Mouse (Mus musculus): ENCODE data around the gene Tgfbr2. TPM values are rescaled to one million over a fixed set of nuclear protein-coding genes. Genes with fewer than 3 reads are reported as not detected.

Gene Tgfbr2
- polyA plus RNA-seq, 1 experiment from 2014 or later, result 49.6 TPM

DNA sequence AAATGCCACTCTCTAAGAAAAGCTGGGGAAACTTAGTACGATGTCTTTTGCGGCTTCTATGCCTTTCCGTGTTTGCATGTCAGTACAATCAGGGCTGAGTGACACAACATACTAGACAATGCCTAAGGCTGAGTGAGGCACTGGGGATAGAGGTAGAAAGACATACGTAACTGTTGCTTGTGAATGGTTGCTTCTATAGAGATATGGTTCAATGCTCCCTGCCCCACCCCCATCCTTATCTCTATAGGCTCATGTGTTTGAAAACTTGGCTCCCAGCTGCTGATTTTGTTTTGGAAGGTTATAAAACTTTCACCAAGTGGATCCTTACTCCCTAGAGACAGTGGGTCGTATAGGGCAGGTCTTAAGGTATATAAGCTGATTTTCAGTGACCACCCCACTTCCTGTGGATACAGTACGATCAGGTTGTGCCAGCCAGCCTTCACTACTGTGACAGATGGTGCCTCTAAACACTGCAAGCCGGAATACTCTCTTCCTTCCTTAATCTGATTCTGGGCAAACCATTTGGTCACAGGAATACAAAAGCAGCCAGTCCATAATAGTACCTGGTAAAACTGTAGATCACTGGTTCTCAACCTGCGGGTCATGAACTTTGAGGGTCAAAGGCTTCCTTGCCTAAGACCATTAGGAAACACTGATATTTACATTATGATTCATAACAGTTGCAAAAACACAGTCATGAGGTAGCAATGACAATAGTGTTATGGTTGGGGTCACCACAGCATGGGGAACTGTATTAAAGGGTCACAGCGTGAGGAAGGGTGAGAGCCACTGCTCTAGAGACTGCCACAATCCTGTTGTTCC is 63.8 kb downstream of the Tgfbr2 start:
- H3K27ac ChIP-seq (replicated peaks), result no peak overlapping the region
- 84% methylated on average over 9 of the region's 9 CpGs for WGBS

DNA sequence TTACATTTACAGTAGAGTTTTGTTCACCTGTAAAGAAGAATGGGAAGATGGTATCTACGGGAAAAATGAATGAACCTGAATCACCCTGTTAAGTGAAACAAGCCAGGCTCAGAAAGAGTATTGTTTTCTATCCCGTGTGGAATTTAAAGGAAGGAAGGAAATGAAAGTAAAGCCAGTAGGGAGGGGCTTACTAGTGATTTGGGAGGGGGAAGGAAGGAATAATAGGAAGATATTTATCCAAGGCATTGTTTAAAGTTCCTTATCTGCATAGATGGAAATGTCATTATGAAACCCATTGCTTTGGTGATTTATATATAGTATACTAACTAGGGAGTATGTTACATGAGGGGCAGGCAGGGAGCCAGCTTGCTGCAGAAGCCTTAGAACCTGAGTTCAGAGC is 66.4 kb downstream of the Tgfbr2 start:
- Histone ChIP-seq H3K9me3 (replicated peaks) (no peaks in the 10 kb centered on the region), H3K4me1 (peaks cover 3% of the 10 kb centered on the region; the same call in 1 of the 2 replicates), H3K4me2 (replicated peaks) (no peak overlapping the region), H3K36me3 (peaks cover 50% of the 10 kb centered on the region), H3K27me3 (no peaks in the 10 kb centered on the region), H3K4me3 (replicated peaks) (no peak overlapping the region), H3K9ac (no peak overlapping the region), H3K27ac (replicated peaks) (no peak overlapping the region)
- 86% methylated on average over 2 of the region's 2 CpGs for WGBS
- ATAC-seq (ENCODE audit: insufficient number of reproducible peaks, low FRiP score, low TSS enrichment, low read depth), result no peak

More for the DNA sequence above, 63.8 kb downstream of the Tgfbr2 start:
- no peak overlapping the region for H3K4me2 ChIP-seq (replicated peaks)
- no peaks in the 10 kb centered on the region for H3K9me3 ChIP-seq (replicated peaks)
- peaks cover 11% of the 10 kb centered on the region; the same call in 1 of the 2 replicates for H3K4me1 ChIP-seq
- ATAC-seq (ENCODE audit: insufficient number of reproducible peaks, low FRiP score, low TSS enrichment, low read depth), result no peak
- no peak overlapping the region for H3K9ac ChIP-seq
- H3K36me3 ChIP-seq, result peaks cover 49% of the 10 kb centered on the region
- no peaks in the 10 kb centered on the region for H3K27me3 ChIP-seq
- no peak overlapping the region for H3K4me3 ChIP-seq (replicated peaks)

DNA sequence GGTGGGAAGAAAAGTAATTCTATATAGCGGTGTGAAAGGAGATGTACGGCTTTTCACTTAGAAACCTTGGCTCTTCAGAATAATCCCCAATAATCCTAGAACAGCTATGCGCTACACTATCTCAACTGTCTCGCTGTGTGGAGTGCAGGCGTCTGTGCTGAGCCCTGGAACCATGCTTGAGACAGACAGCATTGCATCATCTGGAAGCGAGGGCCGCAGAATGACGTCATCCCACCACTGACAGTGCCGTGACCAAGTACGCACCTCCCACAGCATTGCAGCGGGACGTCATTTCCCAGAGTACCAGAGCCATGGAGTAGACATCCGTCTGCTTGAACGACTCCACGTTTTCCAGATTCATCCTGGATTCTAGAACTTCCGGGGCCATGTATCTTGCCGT is 70.4 kb downstream of the Tgfbr2 start:
- Histone ChIP-seq H3K4me1 (peaks cover under 1% of the 10 kb centered on the region), H3K9me3 (replicated peaks) (no peaks in the 10 kb centered on the region), H3K27me3 (no peaks in the 10 kb centered on the region), H3K36me3 (peaks cover 65% of the 10 kb centered on the region), H3K4me3 (replicated peaks) (no peak overlapping the region), H3K9ac (no peak overlapping the region), H3K27ac (replicated peaks) (no peak overlapping the region), H3K4me2 (replicated peaks) (no peak overlapping the region)
- WGBS, result 86% methylated on average over 17 of the region's 17 CpGs
- no peak for ATAC-seq (ENCODE audit: insufficient number of reproducible peaks, low FRiP score, low TSS enrichment, low read depth)

DNA sequence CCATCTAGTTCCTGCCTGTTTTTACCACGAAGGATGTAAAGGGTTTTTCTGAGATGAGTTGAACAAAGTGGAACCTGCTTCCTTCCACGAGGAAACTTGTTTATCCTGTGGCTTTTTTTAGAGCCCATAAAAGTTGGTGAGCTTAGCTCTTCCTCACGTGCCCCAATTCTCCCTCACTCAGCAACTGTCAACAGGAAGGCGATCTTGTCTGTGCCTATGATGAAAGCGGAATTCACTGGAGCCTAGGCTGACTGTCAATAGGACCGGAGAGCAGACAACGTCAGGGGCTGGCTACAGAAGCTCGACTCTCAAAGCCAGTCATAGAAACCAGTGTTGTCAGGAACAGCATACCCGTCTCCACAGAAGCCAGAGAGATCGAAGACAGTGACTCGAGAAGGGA is 73.3 kb downstream of the Tgfbr2 start:
- no peaks in the 10 kb centered on the region for H3K27me3 ChIP-seq
- H3K9me3 ChIP-seq (replicated peaks), result no peaks in the 10 kb centered on the region
- H3K9ac ChIP-seq, result no peak overlapping the region
- no peak overlapping the region for H3K4me3 ChIP-seq (replicated peaks)
- no peak overlapping the region for H3K4me2 ChIP-seq (replicated peaks)
- no peak overlapping the region for H3K27ac ChIP-seq (replicated peaks)
- WGBS, result 70% methylated on average over 11 of the region's 11 CpGs
- peaks cover 37% of the 10 kb centered on the region for H3K36me3 ChIP-seq
- no peak for ATAC-seq (ENCODE audit: insufficient number of reproducible peaks, low FRiP score, low TSS enrichment, low read depth)
- peaks cover 17% of the 10 kb centered on the region for H3K4me1 ChIP-seq

DNA sequence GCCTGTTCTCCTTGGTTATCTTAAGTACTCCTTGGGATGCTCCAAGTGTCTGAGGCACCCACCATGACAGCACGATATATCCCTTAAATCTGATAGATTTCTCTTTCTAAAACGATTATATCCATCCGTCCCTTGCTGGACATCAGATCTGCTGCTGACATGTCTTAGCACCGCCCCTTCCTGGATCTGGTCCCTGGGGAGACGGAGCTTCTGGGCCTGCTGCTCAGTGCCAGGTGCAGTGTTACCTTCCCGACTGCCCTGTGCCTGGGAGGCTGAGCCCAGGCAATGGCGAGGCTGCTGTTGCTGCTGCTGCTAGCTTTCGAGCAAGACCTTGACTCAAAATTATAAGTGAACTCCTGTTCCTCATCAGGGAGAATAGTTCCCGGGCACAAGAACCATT is 75.1 kb downstream of the Tgfbr2 start:
- H3K27me3 ChIP-seq, result no peaks in the 10 kb centered on the region
- H3K27ac ChIP-seq (replicated peaks), result peak overlapping the region; percentile 66; the same call in 1 of the 2 replicates
- peaks cover 31% of the 10 kb centered on the region for H3K36me3 ChIP-seq
- no peak overlapping the region for H3K9ac ChIP-seq
- 67% methylated on average over 9 of the region's 9 CpGs for WGBS
- H3K4me1 ChIP-seq, result peaks cover 17% of the 10 kb centered on the region
- no peak overlapping the region for H3K4me3 ChIP-seq (replicated peaks)
- H3K9me3 ChIP-seq (replicated peaks), result no peaks in the 10 kb centered on the region
- no peak overlapping the region for H3K4me2 ChIP-seq (replicated peaks)
- no peak for ATAC-seq (ENCODE audit: insufficient number of reproducible peaks, low FRiP score, low TSS enrichment, low read depth)

DNA sequence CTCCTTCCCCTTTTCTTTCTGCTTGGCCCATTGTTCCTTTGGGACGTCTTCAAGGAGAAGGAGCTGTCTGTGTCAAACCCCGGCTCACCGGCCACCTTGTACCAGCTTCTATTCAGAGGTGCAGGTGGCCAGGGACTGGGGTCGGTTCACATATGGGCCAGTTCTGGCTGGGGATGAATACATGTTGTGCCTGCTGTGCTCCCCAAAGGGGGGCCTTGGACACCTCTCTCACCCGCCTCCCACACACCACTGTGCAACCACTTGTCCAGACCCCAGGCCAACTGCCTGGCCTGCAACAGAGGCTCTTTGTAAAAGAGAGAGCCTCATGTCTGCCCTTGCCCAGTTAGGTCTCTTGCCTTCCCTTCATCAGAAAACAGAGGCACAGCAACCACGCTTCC is 75.6 kb downstream of the Tgfbr2 start:
- H3K9me3 ChIP-seq (replicated peaks), result no peaks in the 10 kb centered on the region
- no peak; the same call in 1 of the 2 replicates for ATAC-seq (ENCODE audit: insufficient number of reproducible peaks, low FRiP score, low TSS enrichment, low read depth)
- H3K4me1 ChIP-seq, result peaks cover 17% of the 10 kb centered on the region
- H3K36me3 ChIP-seq, result peaks cover 31% of the 10 kb centered on the region
- H3K27me3 ChIP-seq, result no peaks in the 10 kb centered on the region
- H3K27ac ChIP-seq (replicated peaks), result peak overlapping the region; percentile 66; the same call in 1 of the 2 replicates
- H3K4me2 ChIP-seq (replicated peaks), result no peak overlapping the region
- H3K4me3 ChIP-seq (replicated peaks), result no peak overlapping the region
- 51% methylated on average over 6 of the region's 6 CpGs for WGBS
- no peak overlapping the region for H3K9ac ChIP-seq

DNA sequence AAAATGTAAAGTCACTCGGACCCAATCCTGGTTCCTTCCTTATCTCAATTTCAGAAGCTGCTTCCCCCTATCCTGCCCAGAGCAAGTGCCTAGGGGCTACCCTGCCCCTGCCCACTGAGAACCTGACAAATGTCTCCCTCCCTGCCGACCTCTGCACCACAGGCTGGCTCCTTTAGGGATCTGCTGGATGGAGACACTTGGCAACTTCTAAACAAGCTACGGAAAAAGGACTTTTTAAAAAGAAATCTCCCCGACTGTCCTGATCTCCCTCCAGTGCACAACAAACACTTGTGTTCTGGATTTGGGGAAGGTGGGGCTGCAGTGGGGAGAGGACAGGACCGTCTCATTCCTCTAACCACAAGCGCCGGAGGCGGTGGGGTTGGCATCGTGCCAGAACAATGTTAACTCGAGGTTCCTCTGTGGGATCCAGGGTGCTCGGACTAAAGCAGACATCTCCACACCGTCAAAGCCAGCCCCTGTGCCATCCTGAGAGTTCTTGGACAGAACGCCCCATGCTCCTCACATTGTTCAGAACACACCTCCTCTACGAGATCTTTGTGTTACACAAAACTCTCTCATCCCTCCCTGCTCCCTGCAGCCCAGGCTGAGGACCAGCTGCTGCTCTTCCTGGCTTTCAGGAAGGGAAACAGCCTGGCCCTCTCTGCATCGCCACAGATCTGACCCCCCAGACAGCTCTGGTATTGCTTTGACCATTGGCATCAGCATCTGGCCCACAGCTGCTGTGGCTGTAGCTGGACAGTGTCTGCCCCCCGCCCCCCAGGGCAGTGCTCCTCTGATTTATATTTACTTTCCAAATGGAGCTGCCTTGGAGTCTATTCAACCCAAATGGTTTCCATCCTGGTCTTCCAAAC is 76.2 kb downstream of the Tgfbr2 start:
- H3K4me1 ChIP-seq, result peaks cover 17% of the 10 kb centered on the region
- peaks cover 28% of the 10 kb centered on the region; the same call in 1 of the 2 replicates for H3K36me3 ChIP-seq
- H3K9me3 ChIP-seq (replicated peaks), result no peaks in the 10 kb centered on the region
- peak; percentile 76 for ATAC-seq (ENCODE audit: insufficient number of reproducible peaks, low FRiP score, low TSS enrichment, low read depth)
- no peak overlapping the region for H3K9ac ChIP-seq
- peak overlapping the region; percentile 66 for H3K27ac ChIP-seq (replicated peaks)
- WGBS, result 20% methylated on average over 16 of the region's 16 CpGs
- peak overlapping the region; percentile 22; the same call in 1 of the 2 replicates for H3K4me2 ChIP-seq (replicated peaks)
- no peaks in the 10 kb centered on the region for H3K27me3 ChIP-seq
- no peak overlapping the region for H3K4me3 ChIP-seq (replicated peaks)

DNA sequence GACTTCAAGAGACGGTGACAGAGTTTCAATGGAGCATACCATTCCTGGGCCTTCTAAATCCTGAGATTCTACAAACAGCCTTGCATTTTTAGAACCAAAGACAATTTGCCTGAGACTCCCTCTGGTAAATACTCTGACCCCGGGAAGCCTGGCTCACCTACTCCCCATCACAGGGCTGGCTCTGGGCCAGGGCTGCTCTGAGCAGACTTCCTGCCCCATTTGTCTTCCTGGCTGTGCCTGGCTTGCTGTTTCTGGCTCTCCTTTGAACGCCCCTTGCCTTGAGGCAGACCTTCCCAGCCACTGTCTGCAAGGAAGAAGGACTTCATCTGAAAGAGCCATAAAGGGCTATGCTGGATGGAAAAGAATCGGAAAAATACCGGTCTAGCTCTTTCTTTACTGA is 83.2 kb downstream of the Tgfbr2 start:
- Histone ChIP-seq H3K9ac (no peak overlapping the region), H3K27me3 (no peaks in the 10 kb centered on the region), H3K4me2 (replicated peaks) (no peak overlapping the region), H3K36me3 (peaks cover 46% of the 10 kb centered on the region), H3K4me3 (replicated peaks) (no peak overlapping the region), H3K4me1 (0 out of 2 replicates have a peak, but pooled peaks cover 11% of the 10 kb centered on the region), H3K27ac (replicated peaks) (no peak overlapping the region), H3K9me3 (replicated peaks) (no peaks in the 10 kb centered on the region)
- WGBS, result 60% methylated on average over 5 of the region's 5 CpGs
- no peak for ATAC-seq (ENCODE audit: insufficient number of reproducible peaks, low FRiP score, low TSS enrichment, low read depth)

DNA sequence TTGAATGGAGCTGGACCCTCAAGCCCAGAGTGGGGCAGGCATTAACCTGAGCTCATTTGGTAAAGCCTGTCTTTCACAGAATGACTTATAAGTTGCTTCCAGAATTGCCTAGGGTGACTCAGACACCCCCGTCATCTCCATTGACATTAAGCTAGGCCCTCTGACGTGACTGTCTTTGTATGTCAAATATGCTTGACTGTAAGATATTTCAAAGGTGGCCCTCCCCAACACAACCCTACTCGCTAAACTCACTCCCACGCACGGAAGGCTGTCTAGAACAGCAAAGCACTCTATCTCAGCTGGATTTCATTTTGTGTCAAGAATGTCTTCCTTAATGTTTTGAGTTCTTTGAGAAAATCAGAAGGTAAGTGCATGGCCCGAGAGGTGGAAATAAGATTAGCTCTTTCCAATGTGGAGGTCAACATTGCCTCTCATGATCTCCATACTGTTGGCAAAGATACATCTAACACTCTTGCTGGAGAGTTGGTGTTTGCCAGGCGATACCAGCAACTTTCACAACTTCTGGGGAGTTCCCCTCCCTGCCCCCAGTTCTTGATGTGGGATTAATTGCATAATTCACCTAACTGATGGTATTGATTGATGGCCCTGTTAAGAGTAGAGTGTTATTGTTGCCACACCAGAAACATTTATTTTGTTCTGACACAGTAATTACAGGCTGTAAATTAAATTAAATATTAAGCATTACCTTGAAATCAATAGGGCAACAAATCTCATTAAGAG is 83.9 kb downstream of the Tgfbr2 start:
- Histone ChIP-seq H3K4me3 (replicated peaks) (no peak overlapping the region), H3K27me3 (no peaks in the 10 kb centered on the region), H3K27ac (replicated peaks) (no peak overlapping the region), H3K4me1 (0 out of 2 replicates have a peak, but pooled peaks cover 11% of the 10 kb centered on the region), H3K9ac (no peak overlapping the region), H3K4me2 (replicated peaks) (no peak overlapping the region), H3K36me3 (peaks cover 46% of the 10 kb centered on the region), H3K9me3 (replicated peaks) (no peaks in the 10 kb centered on the region)
- WGBS, result 80% methylated on average over 7 of the region's 7 CpGs
- ATAC-seq (ENCODE audit: insufficient number of reproducible peaks, low FRiP score, low TSS enrichment, low read depth), result no peak

DNA sequence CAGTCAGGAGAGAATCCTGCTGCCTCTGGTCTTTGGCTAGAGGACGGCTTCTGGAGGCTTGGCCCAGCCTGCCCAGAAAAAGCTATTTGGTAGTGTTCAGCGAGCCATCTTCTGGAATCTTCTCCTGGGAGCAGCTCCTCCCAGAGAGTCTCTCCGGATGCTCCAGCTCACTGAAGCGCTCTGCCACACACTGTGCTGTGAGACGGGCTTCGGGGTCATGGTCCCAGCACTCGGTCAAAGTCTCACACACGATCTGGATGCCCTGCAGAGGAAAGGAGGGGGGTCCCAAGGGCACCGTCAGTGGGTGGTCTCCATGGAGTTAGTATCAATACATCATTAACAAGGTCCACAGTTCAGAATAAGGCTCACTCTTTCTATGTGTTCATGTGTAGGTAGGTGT is 84.9 kb downstream of the Tgfbr2 start:
- Histone ChIP-seq H3K4me1 (0 out of 2 replicates have a peak, but pooled peaks cover 11% of the 10 kb centered on the region), H3K4me2 (replicated peaks) (no peak overlapping the region), H3K36me3 (peaks cover 46% of the 10 kb centered on the region), H3K4me3 (replicated peaks) (no peak overlapping the region), H3K9me3 (replicated peaks) (no peaks in the 10 kb centered on the region), H3K27me3 (no peaks in the 10 kb centered on the region), H3K27ac (replicated peaks) (no peak overlapping the region), H3K9ac (no peak overlapping the region)
- WGBS, result 92% methylated on average over 9 of the region's 9 CpGs
- no peak for ATAC-seq (ENCODE audit: insufficient number of reproducible peaks, low FRiP score, low TSS enrichment, low read depth)

DNA sequence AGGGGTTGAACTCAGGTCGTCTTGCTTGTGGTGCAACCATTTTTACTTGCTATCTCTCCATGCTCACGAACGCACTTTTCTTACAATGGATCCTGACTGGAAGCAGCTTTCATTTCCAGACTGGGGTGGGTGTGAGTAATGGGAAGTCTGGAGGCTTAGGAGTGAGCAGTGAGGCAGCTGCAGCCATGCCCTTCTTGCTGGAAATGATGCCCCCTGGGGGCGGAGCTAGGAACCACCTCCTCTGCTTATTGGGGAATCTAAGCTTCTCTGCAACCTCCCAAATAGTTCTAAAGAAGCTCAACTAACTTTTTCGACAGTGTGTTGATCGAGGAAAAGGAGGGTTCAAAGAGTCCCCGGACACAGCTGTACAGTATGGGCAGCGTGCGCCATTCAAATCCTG is 86.2 kb downstream of the Tgfbr2 start:
- WGBS, result 89% methylated on average over 9 of the region's 9 CpGs
- ATAC-seq (ENCODE audit: insufficient number of reproducible peaks, low FRiP score, low TSS enrichment, low read depth), result no peak
- H3K4me2 ChIP-seq (replicated peaks), result no peak overlapping the region

More for the DNA sequence above, 86.2 kb downstream of the Tgfbr2 start:
- no peaks in the 10 kb centered on the region for H3K27me3 ChIP-seq
- H3K27ac ChIP-seq (replicated peaks), result no peak overlapping the region
- H3K9ac ChIP-seq, result no peak overlapping the region
- 0 out of 2 replicates have a peak, but pooled peaks cover 11% of the 10 kb centered on the region for H3K4me1 ChIP-seq
- no peaks in the 10 kb centered on the region for H3K9me3 ChIP-seq (replicated peaks)
- H3K36me3 ChIP-seq, result peaks cover 46% of the 10 kb centered on the region
- no peak overlapping the region for H3K4me3 ChIP-seq (replicated peaks)

All from embryonic facial prominence, embryonic 15.5 days (tissue).